Mouse (Mus musculus) kidney, embryonic 14.5 days (tissue): ENCODE data around the gene Gabrg2. TPM values are rescaled to one million over a fixed set of nuclear protein-coding genes. Genes with fewer than 3 reads are reported as not detected.

Source experiments
- ATAC-seq: fragments of 200-750 bp; cut with Nextera tagmentation; 2 replicates; pipeline ENCODE4 v1.8.0; 2017; ENCODE audit warnings: moderate number of reproducible peaks, mild to moderate bottlenecking, moderate TSS enrichment, moderate library complexity; ENCODE audit not compliant: low FRiP score, low TSS enrichment
- H3K27ac ChIP-seq: fragments of 300-500 bp; sonication (generic); 2 replicates; pipeline ENCODE4 v1.5.1; 2014; ENCODE audit warnings: low read depth, mild to moderate bottlenecking, low read length, moderate library complexity, mixed read lengths
- H3K27me3 ChIP-seq: fragments of 300-500 bp; sonication (generic); 2 replicates; pipeline ENCODE4 v1.6.1; 2014; ENCODE audit warnings: mild to moderate bottlenecking, low read length; ENCODE audit not compliant: control insufficient read depth, insufficient read depth
- H3K36me3 ChIP-seq: fragments of 300-500 bp; sonication (generic); 2 replicates; pipeline ENCODE4 v1.6.1; 2014; ENCODE audit warnings: low read length, mixed read lengths; ENCODE audit not compliant: control insufficient read depth, insufficient read depth
- H3K4me1 ChIP-seq: fragments of 300-500 bp; sonication (generic); 2 replicates; pipeline ENCODE4 v1.6.1; 2014; ENCODE audit warnings: low read length, mixed read lengths; ENCODE audit not compliant: control insufficient read depth, insufficient read depth
- H3K4me2 ChIP-seq: fragments of 300-500 bp; sonication (generic); replicated peaks from 2 replicates; pipeline ENCODE4 v1.6.1; 2014; ENCODE audit warnings: low read depth, mild to moderate bottlenecking, low read length
- H3K4me3 ChIP-seq: fragments of 300-500 bp; sonication (generic); 2 replicates; pipeline ENCODE4 v1.5.1; 2014; ENCODE audit warnings: mild to moderate bottlenecking, low read length
- H3K9ac ChIP-seq: fragments of 300-500 bp; sonication (generic); 2 replicates; pipeline ENCODE4 v1.6.1; 2014; ENCODE audit warnings: low read depth, mild to moderate bottlenecking, low read length, moderate library complexity
- H3K9me3 ChIP-seq: fragments of 300-500 bp; sonication (generic); 2 replicates; pipeline ENCODE4 v1.6.1; 2016; ENCODE audit warnings: low read length; ENCODE audit not compliant: control insufficient read depth
- WGBS: fragments of 180-500 bp; shearing (Covaris S2); extraction: QIAGEN DNeasy Blood & Tissue Kit; methylation state at CpG from one replicate; pipeline ENCODE4 v1.1.7; 2014; 5-methylcytosine and 5-hydroxymethylcytosine counted together
- polyA plus RNA-seq: library from polyadenylated mRNA; unstranded; fragments of >200 nt; fragmentation: Nextera tagmentation; extraction: Ambion mirVana; gene quantifications from 2 replicates; pipeline ENCODE4 v1.2.1, GENCODE M21; 2014

Gene Gabrg2
- not detected in 2 replicates for polyA plus RNA-seq

- Histone ChIP-seq H3K27ac (no peak within 1 kb of the TSS), H3K36me3 (no peaks in the 10 kb centered on the region), H3K9ac (no peak within 1 kb of the TSS), H3K4me1 (no peaks in the 10 kb centered on the region), H3K9me3 (no peaks in the 10 kb centered on the region), H3K4me2 (no peak within 1 kb of the TSS), H3K4me3 (no peak within 1 kb of the TSS), H3K27me3 (no peaks in the 10 kb centered on the region)
- WGBS, result 10% methylated on average over 20 of the region's 20 CpGs
- no peak for ATAC-seq
Measured at GRCm38 (mm10) chr11:42000190-42001098, at the start of gene Gabrg2. TSS of gene Gabrg2 (minus strand) at chr11:42000857.

DNA sequence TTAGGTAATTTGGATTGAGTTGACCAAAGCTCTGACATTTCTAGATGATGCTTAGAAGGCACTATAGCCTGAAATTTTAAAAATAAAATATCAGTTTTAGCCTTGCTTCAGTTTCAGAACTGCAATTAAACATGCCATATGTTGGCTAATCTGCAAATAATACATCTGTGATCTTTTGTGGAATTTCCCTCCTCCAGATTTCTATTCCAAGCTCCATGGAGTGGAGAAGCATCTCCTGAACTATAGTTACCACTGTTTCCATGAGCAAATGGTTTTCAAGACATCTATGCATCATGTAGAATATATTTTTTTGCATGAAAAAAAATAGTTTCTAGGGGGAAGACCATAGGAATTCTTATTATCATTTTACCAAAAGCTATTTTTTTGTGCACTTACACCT, 47.5 kb upstream of the Gabrg2 start:
- H3K4me2 ChIP-seq, result no peak overlapping the region
- H3K9me3 ChIP-seq, result no peaks in the 10 kb centered on the region
- H3K27ac ChIP-seq, result no peak overlapping the region
- ATAC-seq, result no peak
- H3K9ac ChIP-seq, result no peak overlapping the region
- no peaks in the 10 kb centered on the region for H3K4me1 ChIP-seq
- no peaks in the 10 kb centered on the region for H3K36me3 ChIP-seq
- no peak overlapping the region for H3K4me3 ChIP-seq
- H3K27me3 ChIP-seq, result no peaks in the 10 kb centered on the region

GRCm38 (mm10) chr11:41999468-41999881, 1.2 kb downstream of the Gabrg2 start:
- Histone ChIP-seq H3K4me2 (no peak overlapping the region), H3K9ac (no peak overlapping the region), H3K4me3 (no peak overlapping the region), H3K36me3 (no peaks in the 10 kb centered on the region), H3K27me3 (no peaks in the 10 kb centered on the region), H3K9me3 (no peaks in the 10 kb centered on the region), H3K27ac (no peak overlapping the region), H3K4me1 (no peaks in the 10 kb centered on the region)
- peak; percentile 94 for ATAC-seq
- WGBS, result 1% methylated on average over 7 of the region's 7 CpGs

DNA sequence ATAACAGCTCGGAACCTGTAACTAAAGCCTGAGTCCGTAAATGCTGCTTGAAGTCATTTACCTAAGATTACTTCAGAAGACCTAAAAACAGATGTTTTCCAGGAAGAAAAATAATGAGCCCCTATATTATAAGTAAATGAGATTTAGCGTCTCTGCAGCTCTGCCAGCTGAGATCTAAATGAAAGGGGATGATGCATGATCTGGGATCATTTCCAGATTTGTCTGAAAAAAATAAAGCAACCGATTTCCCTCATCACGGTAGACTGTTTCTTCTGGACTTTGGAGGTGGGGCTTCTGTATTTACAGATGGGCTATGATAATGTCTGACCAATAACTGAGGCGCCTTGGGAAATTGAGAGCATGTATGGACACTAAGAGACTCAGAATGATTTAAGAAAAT, 20.5 kb downstream of the Gabrg2 start:
- H3K4me3 ChIP-seq, result no peak overlapping the region
- H3K36me3 ChIP-seq, result no peaks in the 10 kb centered on the region
- no peaks in the 10 kb centered on the region for H3K9me3 ChIP-seq
- no peak overlapping the region for H3K9ac ChIP-seq
- H3K27ac ChIP-seq, result no peak overlapping the region
- no peak for ATAC-seq
- H3K4me1 ChIP-seq, result no peaks in the 10 kb centered on the region
- no peak overlapping the region for H3K4me2 ChIP-seq
- no peaks in the 10 kb centered on the region for H3K27me3 ChIP-seq
- 72% methylated on average over 6 of the region's 6 CpGs for WGBS

DNA sequence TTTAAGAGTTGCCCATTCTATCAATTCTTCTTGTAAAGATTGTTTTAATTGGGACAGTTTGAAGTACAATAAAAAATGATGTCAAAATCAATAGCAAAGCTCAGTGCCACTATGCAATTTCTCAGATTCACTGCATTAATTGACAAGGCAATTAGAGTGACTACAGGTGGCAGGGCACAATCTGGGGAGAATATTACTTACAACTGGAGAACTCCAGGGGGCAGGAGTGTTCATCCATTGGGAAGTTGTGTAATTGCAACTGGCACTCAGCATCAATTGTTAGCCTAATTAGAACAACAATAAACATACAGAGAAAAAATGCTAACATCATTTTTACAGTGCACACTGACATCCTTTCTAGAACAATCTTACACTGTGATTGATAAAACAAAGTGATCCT, 32.1 kb downstream of the Gabrg2 start:
- H3K36me3 ChIP-seq, result no peaks in the 10 kb centered on the region
- no peaks in the 10 kb centered on the region for H3K27me3 ChIP-seq
- H3K4me2 ChIP-seq, result no peak overlapping the region
- no peaks in the 10 kb centered on the region for H3K4me1 ChIP-seq
- ATAC-seq, result no peak
- H3K9ac ChIP-seq, result no peak overlapping the region
- H3K27ac ChIP-seq, result no peak overlapping the region
- H3K4me3 ChIP-seq, result no peak overlapping the region
- no peaks in the 10 kb centered on the region for H3K9me3 ChIP-seq

DNA sequence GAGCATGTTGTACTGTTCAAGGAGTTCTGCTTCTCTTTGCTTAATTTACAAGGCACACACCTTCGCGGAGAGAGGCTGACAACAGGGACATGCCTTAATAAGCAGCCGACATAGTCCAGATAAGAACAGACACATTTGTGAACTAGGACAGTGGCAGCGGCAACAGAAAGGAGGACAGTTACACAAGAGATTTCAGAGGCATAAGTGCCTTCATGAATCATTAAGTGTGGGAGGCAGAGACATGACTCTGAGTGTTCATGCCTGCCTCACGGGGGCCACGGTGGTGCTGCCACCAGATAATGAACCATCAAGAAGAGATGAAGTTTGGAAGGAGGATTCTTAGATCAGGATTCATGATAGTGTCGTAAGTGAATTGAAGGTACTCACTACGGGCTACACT, 38.0 kb downstream of the Gabrg2 start:
- Histone ChIP-seq H3K9ac (no peak overlapping the region), H3K4me3 (no peak overlapping the region), H3K9me3 (no peaks in the 10 kb centered on the region), H3K27me3 (no peaks in the 10 kb centered on the region), H3K27ac (no peak overlapping the region), H3K36me3 (no peaks in the 10 kb centered on the region), H3K4me2 (no peak overlapping the region), H3K4me1 (no peaks in the 10 kb centered on the region)
- 68% methylated on average over 8 of the region's 8 CpGs for WGBS
- no peak for ATAC-seq

DNA sequence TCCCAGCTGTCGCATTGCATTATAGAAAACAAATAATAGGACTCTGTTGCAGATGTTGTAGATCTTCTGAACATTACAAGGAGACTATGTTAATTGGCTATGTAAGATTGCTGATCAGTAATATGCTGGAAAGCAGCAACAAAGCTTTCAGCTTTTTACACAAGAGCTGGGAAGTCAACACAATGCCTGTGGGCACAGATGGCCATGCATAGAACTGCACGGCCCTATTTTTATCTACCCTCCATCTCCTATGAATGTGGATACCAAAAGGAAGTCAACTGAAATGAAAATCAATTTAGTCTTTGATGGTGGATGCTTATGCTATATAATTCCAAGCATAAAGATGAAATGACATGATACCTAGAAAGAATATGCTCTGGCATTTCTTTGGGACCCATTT, 47.1 kb downstream of the Gabrg2 start:
- H3K27me3 ChIP-seq, result no peaks in the 10 kb centered on the region
- H3K4me2 ChIP-seq, result no peak overlapping the region
- no peak for ATAC-seq
- H3K9ac ChIP-seq, result no peak overlapping the region
- no peak overlapping the region for H3K4me3 ChIP-seq
- 81% methylated on average over 2 of the region's 2 CpGs for WGBS
- H3K9me3 ChIP-seq, result no peaks in the 10 kb centered on the region
- no peak overlapping the region for H3K27ac ChIP-seq
- H3K36me3 ChIP-seq, result no peaks in the 10 kb centered on the region
- H3K4me1 ChIP-seq, result no peaks in the 10 kb centered on the region

GRCm38 (mm10) chr11:41951898-41952297, 48.8 kb downstream of the Gabrg2 start:
- 74% methylated on average over 3 of the region's 3 CpGs for WGBS
- H3K4me2 ChIP-seq, result no peak overlapping the region
- no peaks in the 10 kb centered on the region for H3K9me3 ChIP-seq
- H3K4me3 ChIP-seq, result no peak overlapping the region
- no peak overlapping the region for H3K9ac ChIP-seq
- no peaks in the 10 kb centered on the region for H3K27me3 ChIP-seq
- no peak overlapping the region for H3K27ac ChIP-seq
- H3K4me1 ChIP-seq, result no peaks in the 10 kb centered on the region
- ATAC-seq, result no peak
- H3K36me3 ChIP-seq, result no peaks in the 10 kb centered on the region

DNA sequence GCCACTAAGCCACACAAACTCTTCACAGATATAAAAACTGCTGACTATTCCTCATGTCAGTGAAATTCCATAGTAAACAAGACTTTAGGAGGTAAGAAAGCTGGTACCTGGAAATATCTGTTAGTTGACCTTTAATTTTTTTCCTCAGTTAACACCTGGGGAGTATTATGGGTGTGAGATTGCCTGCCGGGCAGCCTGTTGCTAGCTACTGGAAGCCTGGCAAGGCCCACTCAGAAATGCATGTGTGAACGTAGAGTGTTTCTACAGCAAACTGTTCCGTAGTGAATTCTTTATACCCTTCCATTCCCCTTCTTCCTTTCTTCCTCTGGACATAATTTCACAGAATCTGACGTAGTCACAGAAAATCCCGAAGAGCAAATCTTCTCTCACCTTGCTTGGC, 55.2 kb downstream of the Gabrg2 start:
- Histone ChIP-seq H3K4me1 (no peaks in the 10 kb centered on the region), H3K4me2 (no peak overlapping the region), H3K9ac (no peak overlapping the region), H3K4me3 (no peak overlapping the region), H3K9me3 (no peaks in the 10 kb centered on the region), H3K36me3 (no peaks in the 10 kb centered on the region), H3K27me3 (no peaks in the 10 kb centered on the region), H3K27ac (no peak overlapping the region)
- ATAC-seq, result no peak
- WGBS, result 91% methylated on average over 5 of the region's 5 CpGs
